Mouse (Mus musculus): ENCODE results near the gene Ndufa3. TPM values are rescaled to one million over a fixed set of nuclear protein-coding genes. Genes with fewer than 3 reads are reported as not detected.
A peak's percentile ranks its signal among the peaks of the same experiment; 100 is the strongest.

Gene Ndufa3
- total RNA-seq, 1 experiment, result 236 TPM

GRCm38 (mm10) chr7:3645488-3646025, 28.4 kb downstream of the Ndufa3 start:
- in situ Hi-C loops (cut with MboI; ENCODE audit: low sequenced_read_pairs in 2 of 2, unreplicated experiment in 2 of 2), result no loop called here
- no peak for DNase-seq (ENCODE audit: low read depth, low spot score)
- no peaks in the 10 kb centered on the region for H3K9me3 ChIP-seq (ENCODE audit: control insufficient read depth, insufficient read depth, low read depth, low read length)
- TF ChIP-seq CHD2 (IDR thresholded peaks at IDR 0.05; ENCODE audit: low read depth, low read length), result no peak
- no peak for TF ChIP-seq HCFC1 (IDR thresholded peaks at IDR 0.05; ENCODE audit: borderline replicate concordance, insufficient read depth, low read length)
- peak; percentile 98 for TF ChIP-seq ZNF384 (IDR thresholded peaks at IDR 0.05; ENCODE audit: low read depth, low read length)
- peaks cover 2 to 14% of the 10 kb centered on the region in 2 experiments; a peak in 2 of 4 replicates for H3K4me1 ChIP-seq (ENCODE audit: control insufficient read depth in 2 of 2, insufficient read depth in 2 of 2, low read length in 2 of 2, poor library complexity in 1 of 2)
- H3K9ac ChIP-seq (ENCODE audit: insufficient read depth, low read depth, low read length, poor library complexity, severe bottlenecking), result peak overlapping the region; percentile 98
- H3K4me3 ChIP-seq (ENCODE audit: insufficient read depth in 1 of 2, low read depth in 1 of 2, low read length in 2 of 2, poor library complexity in 1 of 2, severe bottlenecking in 1 of 2), result peak overlapping the region; percentile 90 to 93
- H3K27ac ChIP-seq (ENCODE audit: insufficient read depth, low read depth, low read length, poor library complexity, severe bottlenecking), result peak overlapping the region; percentile 92
- H3K36me3 ChIP-seq (ENCODE audit: control insufficient read depth, insufficient read depth, low read length, poor library complexity, severe bottlenecking), result peaks cover 24% of the 10 kb centered on the region

- H3K4me1 ChIP-seq (ENCODE audit: control insufficient read depth in 2 of 2, insufficient read depth in 2 of 2, low read length in 2 of 2, poor library complexity in 1 of 2), result peaks cover 2 to 14% of the 10 kb centered on the region in 2 experiments; a peak in 2 of 4 replicates
- in situ Hi-C loops (cut with MboI; ENCODE audit: low sequenced_read_pairs in 2 of 2, unreplicated experiment in 2 of 2), result no loop called here
- peak overlapping the region; percentile 98 for H3K9ac ChIP-seq (ENCODE audit: insufficient read depth, low read depth, low read length, poor library complexity, severe bottlenecking)
- H3K4me3 ChIP-seq (ENCODE audit: insufficient read depth in 1 of 2, low read depth in 1 of 2, low read length in 2 of 2, poor library complexity in 1 of 2, severe bottlenecking in 1 of 2), result peak overlapping the region; percentile 90 to 93
- no peak for TF ChIP-seq ZC3H11A (IDR thresholded peaks at IDR 0.05; ENCODE audit: borderline replicate concordance, low read depth, low read length)
- TF ChIP-seq CHD2 (IDR thresholded peaks at IDR 0.05; ENCODE audit: low read depth, low read length), result no peak
- TF ChIP-seq MAFK (IDR thresholded peaks at IDR 0.05; ENCODE audit: insufficient read depth, low read depth, low read length), result no peak
- no peak for TF ChIP-seq HCFC1 (IDR thresholded peaks at IDR 0.05; ENCODE audit: borderline replicate concordance, insufficient read depth, low read length)
- no peak for TF ChIP-seq ZNF384 (IDR thresholded peaks at IDR 0.05; ENCODE audit: low read depth, low read length)
- peaks cover 24% of the 10 kb centered on the region for H3K36me3 ChIP-seq (ENCODE audit: control insufficient read depth, insufficient read depth, low read length, poor library complexity, severe bottlenecking)
- no peaks in the 10 kb centered on the region for H3K9me3 ChIP-seq (ENCODE audit: control insufficient read depth, insufficient read depth, low read depth, low read length)
- DNase-seq (ENCODE audit: low read depth, low spot score), result no peak
- H3K27ac ChIP-seq (ENCODE audit: insufficient read depth, low read depth, low read length, poor library complexity, severe bottlenecking), result no peak overlapping the region
These were observed 29.0 kb downstream of the Ndufa3 start for GRCm38 (mm10) chr7:3646188-3646587.

- in situ Hi-C loops (cut with MboI; ENCODE audit: low sequenced_read_pairs in 2 of 2, unreplicated experiment in 2 of 2), result no loop called here
- Histone ChIP-seq H3K4me3 (ENCODE audit: insufficient read depth in 1 of 2, low read depth in 1 of 2, low read length in 2 of 2, poor library complexity in 1 of 2, severe bottlenecking in 1 of 2) (peak overlapping the region; percentile 90 to 93), H3K9me3 (ENCODE audit: control insufficient read depth, insufficient read depth, low read depth, low read length) (no peaks in the 10 kb centered on the region), H3K36me3 (ENCODE audit: control insufficient read depth, insufficient read depth, low read length, poor library complexity, severe bottlenecking) (peaks cover 24% of the 10 kb centered on the region), H3K9ac (ENCODE audit: insufficient read depth, low read depth, low read length, poor library complexity, severe bottlenecking) (peak overlapping the region; percentile 98), H3K4me1 (ENCODE audit: control insufficient read depth in 2 of 2, insufficient read depth in 2 of 2, low read length in 2 of 2, poor library complexity in 1 of 2) (peaks cover 2 to 14% of the 10 kb centered on the region in 2 experiments; a peak in 2 of 4 replicates), H3K27ac (ENCODE audit: insufficient read depth, low read depth, low read length, poor library complexity, severe bottlenecking) (no peak overlapping the region)
- TF ChIP-seq HCFC1 (IDR thresholded peaks at IDR 0.05; ENCODE audit: borderline replicate concordance, insufficient read depth, low read length) (no peak), ZNF384 (IDR thresholded peaks at IDR 0.05; ENCODE audit: low read depth, low read length) (no peak), MAFK (IDR thresholded peaks at IDR 0.05; ENCODE audit: insufficient read depth, low read depth, low read length) (no peak)
- DNase-seq (ENCODE audit: low read depth, low spot score), result no peak
These were observed 29.5 kb downstream of the Ndufa3 start for GRCm38 (mm10) chr7:3646641-3647040.

GRCm38 (mm10) chr7:3656966-3657365, 39.8 kb downstream of the Ndufa3 start:
- Histone ChIP-seq H3K4me1 (ENCODE audit: control insufficient read depth in 2 of 2, insufficient read depth in 2 of 2, low read length in 2 of 2, poor library complexity in 1 of 2) (no peaks in the 10 kb centered on the region), H3K27ac (ENCODE audit: insufficient read depth, low read depth, low read length, poor library complexity, severe bottlenecking) (no peak overlapping the region), H3K36me3 (ENCODE audit: control insufficient read depth, insufficient read depth, low read length, poor library complexity, severe bottlenecking) (peaks cover 91% of the 10 kb centered on the region), H3K9ac (ENCODE audit: insufficient read depth, low read depth, low read length, poor library complexity, severe bottlenecking) (no peak overlapping the region), H3K4me3 (ENCODE audit: insufficient read depth in 1 of 2, low read depth in 1 of 2, low read length in 2 of 2, poor library complexity in 1 of 2, severe bottlenecking in 1 of 2) (no peak overlapping the region), H3K9me3 (ENCODE audit: control insufficient read depth, insufficient read depth, low read depth, low read length) (no peaks in the 10 kb centered on the region)
- no peak for DNase-seq (ENCODE audit: low read depth, low spot score)
- TF ChIP-seq MAFK (IDR thresholded peaks at IDR 0.05; ENCODE audit: insufficient read depth, low read depth, low read length) (no peak), CHD2 (IDR thresholded peaks at IDR 0.05; ENCODE audit: low read depth, low read length) (no peak), HCFC1 (IDR thresholded peaks at IDR 0.05; ENCODE audit: borderline replicate concordance, insufficient read depth, low read length) (no peak), ZNF384 (IDR thresholded peaks at IDR 0.05; ENCODE audit: low read depth, low read length) (no peak), ZC3H11A (IDR thresholded peaks at IDR 0.05; ENCODE audit: borderline replicate concordance, low read depth, low read length) (no peak)
- in situ Hi-C loops (cut with MboI; ENCODE audit: low sequenced_read_pairs in 2 of 2, unreplicated experiment in 2 of 2), result no loop called here

GRCm38 (mm10) chr7:3658578-3658977, 41.4 kb downstream of the Ndufa3 start:
- in situ Hi-C loops (cut with MboI; ENCODE audit: low sequenced_read_pairs in 2 of 2, unreplicated experiment in 2 of 2), result no loop called here
- Histone ChIP-seq H3K27ac (ENCODE audit: insufficient read depth, low read depth, low read length, poor library complexity, severe bottlenecking) (no peak overlapping the region), H3K9me3 (ENCODE audit: control insufficient read depth, insufficient read depth, low read depth, low read length) (no peaks in the 10 kb centered on the region), H3K36me3 (ENCODE audit: control insufficient read depth, insufficient read depth, low read length, poor library complexity, severe bottlenecking) (peaks cover 81% of the 10 kb centered on the region), H3K4me3 (ENCODE audit: insufficient read depth in 1 of 2, low read depth in 1 of 2, low read length in 2 of 2, poor library complexity in 1 of 2, severe bottlenecking in 1 of 2) (no peak overlapping the region), H3K4me1 (ENCODE audit: control insufficient read depth in 2 of 2, insufficient read depth in 2 of 2, low read length in 2 of 2, poor library complexity in 1 of 2) (no peaks in the 10 kb centered on the region), H3K9ac (ENCODE audit: insufficient read depth, low read depth, low read length, poor library complexity, severe bottlenecking) (no peak overlapping the region)
- DNase-seq (ENCODE audit: low read depth, low spot score), result no peak
- TF ChIP-seq CHD2 (IDR thresholded peaks at IDR 0.05; ENCODE audit: low read depth, low read length) (no peak), ZNF384 (IDR thresholded peaks at IDR 0.05; ENCODE audit: low read depth, low read length) (no peak), ZC3H11A (IDR thresholded peaks at IDR 0.05; ENCODE audit: borderline replicate concordance, low read depth, low read length) (no peak), HCFC1 (IDR thresholded peaks at IDR 0.05; ENCODE audit: borderline replicate concordance, insufficient read depth, low read length) (no peak), MAFK (IDR thresholded peaks at IDR 0.05; ENCODE audit: insufficient read depth, low read depth, low read length) (no peak)
